Mouse (Mus musculus) spleen, adult 2 months (tissue): ENCODE data around the gene Fam207a.

Experiments
- CTCF ChIP-seq: fragments of 200-500 bp; IDR thresholded peaks from 2 replicates; pipeline ENCODE4 v1.5.1; 2011; ENCODE audit warnings: mild to moderate bottlenecking, inconsistent platforms; ENCODE audit not compliant: insufficient read depth, insufficient read length, insufficient replicate concordance; ENCODE audit errors: extremely low read depth
- POLR2A ChIP-seq: fragments of 200-500 bp; IDR thresholded peaks from 2 replicates; pipeline ENCODE4 v1.6.1; 2011; ENCODE audit warnings: low read depth, low read length, inconsistent platforms

DNA sequence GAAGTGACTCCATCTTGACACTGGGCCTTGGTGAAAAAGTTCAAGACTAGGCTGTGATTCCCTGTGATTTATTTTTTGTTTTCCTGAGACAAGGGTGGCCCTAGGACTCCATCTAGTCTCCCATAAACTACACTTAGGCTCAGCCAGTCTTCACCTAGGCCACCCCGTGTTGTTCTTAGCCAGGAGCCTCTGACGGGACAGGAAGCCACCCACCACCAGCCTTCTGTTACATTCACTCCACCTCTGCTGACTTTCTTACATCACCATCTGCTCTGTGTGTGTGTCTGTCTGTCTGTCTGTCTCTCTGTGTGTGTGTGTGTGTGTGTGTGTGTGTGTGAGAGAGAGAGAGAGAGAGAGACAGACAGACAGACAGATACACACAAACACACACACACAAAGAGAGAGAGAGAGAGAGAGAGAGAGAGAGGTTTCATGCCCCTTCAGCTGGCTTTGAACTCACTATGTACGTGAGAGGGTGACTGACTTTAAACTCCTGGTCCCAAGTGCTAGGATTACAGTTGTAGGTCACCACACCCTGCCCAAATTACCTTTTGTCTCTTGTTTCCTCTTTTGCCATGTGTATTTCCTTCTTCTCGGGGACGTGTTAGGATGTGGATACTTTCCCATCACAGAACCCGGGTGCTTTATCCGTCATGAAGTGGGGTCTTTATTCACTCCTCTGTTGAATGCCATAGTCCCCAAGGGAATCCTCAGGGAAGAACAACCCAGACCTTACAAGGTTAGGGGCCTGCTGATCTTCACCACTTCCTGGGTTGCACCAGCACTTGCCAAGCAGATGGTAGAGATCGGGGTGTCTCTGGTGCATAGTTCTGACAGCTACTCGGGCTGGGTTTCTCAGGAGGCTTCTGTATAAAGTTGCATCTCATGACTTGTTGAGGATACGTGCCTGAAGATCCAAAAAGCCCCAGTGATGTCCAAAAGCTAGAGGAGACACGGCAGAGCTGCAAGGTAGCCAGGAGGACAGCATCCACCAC is 21.9 kb upstream of the Fam207a start:
- TF ChIP-seq POLR2A: no peak
- no peak for TF ChIP-seq CTCF
